Mouse (Mus musculus): ENCODE measurements around the gene Olfr1087. TPM values are rescaled to one million over a fixed set of nuclear protein-coding genes. Genes with fewer than 3 reads are reported as not detected.
"Not testable (repeated sequence)": the region's sequence is repeated elsewhere in the genome, so short reads cannot be mapped to it uniquely, and the experiment has no call there.

The Olfr1087 gene
- total RNA-seq (2021), result not detected
- long read RNA-seq, experiment 1, result 0 reads
- long read RNA-seq, experiment 2, result 0 reads

- DNase-seq, result no peak
Observed at GRCm38 (mm10) chr2:86698295-86698694, at the start of gene Olfr1087. Gene Olfr1087, minus strand, starts transcription at chr2:86698395.

- DNase-seq, result no peak
Observed at GRCm38 (mm10) chr2:86733601-86734000, 35.4 kb upstream of the Olfr1087 start, which contains the start of gene Olfr1089. Gene Olfr1089, minus strand, starts transcription at chr2:86733701.

GRCm38 (mm10) chr2:86679992-86680391, 18.2 kb downstream of the Olfr1087 start, which contains the start of gene Olfr1086:
Gene Olfr1086, minus strand, starts transcription at chr2:86680092.
- DNase-seq, result no peak

- no peak for DNase-seq
Observed at GRCm38 (mm10) chr2:86661919-86662318, 36.3 kb downstream of the Olfr1087 start, which contains the start of gene Olfr1085. Gene Olfr1085, minus strand, starts transcription at chr2:86662019.

- not testable (repeated sequence) for DNase-seq
Observed at GRCm38 (mm10) chr2:86639625-86640024, 58.6 kb downstream of the Olfr1087 start, which contains the start of gene Olfr1084. Gene Olfr1084, minus strand, starts transcription at chr2:86639725.

Other genes starting within 250 kb of the Olfr1087 start
- not detected for gene Olfr1065, start 247.8 kb downstream of the Olfr1087 start, total RNA-seq (2021)
- not detected for gene Olfr1066, start 242.1 kb downstream of the Olfr1087 start, total RNA-seq (2021)
- gene Olfr228, start 211.0 kb downstream of the Olfr1087 start, total RNA-seq (2021), result not detected
- not detected for gene Olfr1076, start 189.9 kb downstream of the Olfr1087 start, total RNA-seq (2021)
- gene Olfr1079, start 155.9 kb downstream of the Olfr1087 start, total RNA-seq (2021), result not detected
- not detected for gene Olfr1080, start 140.2 kb downstream of the Olfr1087 start, total RNA-seq (2021)
- gene Olfr1082, start 99.4 kb downstream of the Olfr1087 start, total RNA-seq (2021), result not detected
- gene Olfr1084, start 58.7 kb downstream of the Olfr1087 start, total RNA-seq (2021), result not detected
- gene Olfr1085, start 36.4 kb downstream of the Olfr1087 start, total RNA-seq (2021), result not detected
- gene Olfr1086, start 18.3 kb downstream of the Olfr1087 start, total RNA-seq (2021), result not detected
- not detected for gene Olfr1089, start 35.3 kb upstream of the Olfr1087 start, total RNA-seq (2021)
- not detected for gene Olfr1090, start 60.6 kb upstream of the Olfr1087 start, total RNA-seq (2021)
- not detected for gene Olfr1093, start 84.1 kb upstream of the Olfr1087 start, total RNA-seq (2021)
- gene Olfr141, start 111.6 kb upstream of the Olfr1087 start, total RNA-seq (2021), result not detected
- not detected for gene Olfr1094, start 126.3 kb upstream of the Olfr1087 start, total RNA-seq (2021)
- not detected for gene Olfr1095, start 153.3 kb upstream of the Olfr1087 start, total RNA-seq (2021)
- not detected for gene Gm13723, start 176.4 kb upstream of the Olfr1087 start, total RNA-seq (2021)
- gene Olfr1097, start 193.8 kb upstream of the Olfr1087 start, total RNA-seq (2021), result not detected
- not detected for gene Olfr1098, start 226.2 kb upstream of the Olfr1087 start, total RNA-seq (2021)

All from adrenal gland, postnatal 10 days (tissue).